19 mouse cellular contexts compared by ENCODE assay signal in the genomic region with DNA sequence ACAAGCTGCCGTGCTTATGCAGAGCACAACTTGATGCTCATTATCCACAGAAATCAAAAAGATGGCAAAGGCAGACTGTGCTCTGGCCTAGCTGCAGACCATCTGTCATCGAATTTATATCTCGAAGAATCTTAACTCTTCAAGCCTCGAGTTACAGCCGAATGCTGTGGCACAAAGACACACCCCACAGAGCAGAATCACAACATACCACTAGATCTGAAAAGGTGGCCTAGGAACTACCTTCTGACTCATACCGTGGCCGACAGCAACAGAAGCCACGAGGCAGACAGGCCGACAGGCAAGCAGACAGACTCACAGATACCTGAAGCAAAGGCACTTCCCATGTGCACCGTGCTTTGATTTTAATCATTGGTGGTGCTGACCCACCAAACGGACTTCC. TPM values are rescaled to one million over a fixed set of nuclear protein-coding genes. Genes with fewer than 3 reads are reported as not detected.
A peak's percentile ranks its signal among the peaks of the same experiment; 100 is the strongest.
DNase-seq lines count a peak whose midpoint lies in the region; ATAC-seq lines count a peak whose summit lies in the region.
"Had no signal": no experiment of that assay in that cellular context is flagged by ENCODE, and none has a peak within 500 bp of the region (broad histone marks: within the 10 kb centered on the region; RNA-seq: fewer than 3 reads in every experiment).

No protein-coding gene starts in this region.

- ATAC-seq in hindbrain, embryonic 13.5 days (ENCODE audit: low FRiP score), result no peak
- ATAC-seq in hindbrain, embryonic 12.5 days (ENCODE audit: low FRiP score), result no peak

- H3K4me2 ChIP-seq in hindbrain, embryonic 13.5 days, result peak overlapping the region; percentile 23; the same call in 1 of the 2 replicates
- no peak overlapping the region for H3K4me2 ChIP-seq in hindbrain, embryonic 12.5 days (replicated peaks)

- H3K4me1 ChIP-seq in hindbrain, embryonic 13.5 days (replicated peaks), result peaks cover 73% of the 10 kb centered on the region
- peaks cover 34% of the 10 kb centered on the region for H3K4me1 ChIP-seq in hindbrain, embryonic 12.5 days

- H3K36me3 ChIP-seq in hindbrain, embryonic 13.5 days, result no peaks in the 10 kb centered on the region; the same call in 1 of the 2 replicates
- H3K36me3 ChIP-seq in hindbrain, embryonic 12.5 days, result no peaks in the 10 kb centered on the region

- no peak overlapping the region for H3K9ac ChIP-seq in hindbrain, embryonic 13.5 days
- H3K9ac ChIP-seq in hindbrain, embryonic 12.5 days, result no peak overlapping the region

- no peaks in the 10 kb centered on the region for H3K27me3 ChIP-seq in hindbrain, embryonic 13.5 days
- H3K27me3 ChIP-seq in hindbrain, embryonic 12.5 days, result 0 out of 2 replicates have a peak, but pooled peaks cover 3% of the 10 kb centered on the region

- peak; percentile 69 for DNase-seq in cerebellum, adult 9-11 months
- no peak for DNase-seq in cerebellum, adult 11 months
- DNase-seq in right cerebral cortex, adult 2 months (ENCODE audit: low spot score in 2 of 2), result peak; percentile 28 to 59
- no peak for DNase-seq in right cerebral cortex, adult 18-20 months
- no peak for DNase-seq in gastrocnemius, adult 18-20 months (ENCODE audit: low spot score)
- no peak for DNase-seq in testis, postnatal 10 days (ENCODE audit: low spot score)
- DNase-seq: adrenal gland, postnatal 36 days; gastrocnemius, postnatal 36 days; kidney, adult 11 months; kidney, postnatal 4 days; spleen, adult 18-20 months had no signal

- 77% methylated on average over 11 of the region's 11 CpGs for whole genome bisulfite sequencing in hindbrain, embryonic 13.5 days
- 86% methylated on average over 11 of the region's 11 CpGs for WGBS in hindbrain, embryonic 12.5 days

- H3K4me3 ChIP-seq in hindbrain, embryonic 13.5 days, result no peak overlapping the region
- no peak overlapping the region for H3K4me3 ChIP-seq in hindbrain, embryonic 12.5 days
- H3K4me3 ChIP-seq: erythroblast, embryonic 14.5 days; myocyte had no signal

- H3K27ac ChIP-seq in hindbrain, embryonic 13.5 days, result 0 out of 2 replicates have a peak overlapping the region, but pooled peaks have one; percentile 36
- no peak overlapping the region for H3K27ac ChIP-seq in hindbrain, embryonic 12.5 days
- H3K27ac ChIP-seq: macrophage had no signal

- H3K9me3 ChIP-seq in hindbrain, embryonic 13.5 days, result no peaks in the 10 kb centered on the region
- no peaks in the 10 kb centered on the region for H3K9me3 ChIP-seq in hindbrain, embryonic 12.5 days (replicated peaks)

RNA-seq across cellular contexts. Expression of gene Gm13090, which starts 14.3 kb away (rescaled TPM):
- not detected in 2 replicates for polyA plus RNA-seq in hindbrain, embryonic 13.5 days (2015; fragmentation: Nextera tagmentation; extraction: Ambion mirVana)
- polyA plus RNA-seq in hindbrain, embryonic 12.5 days (2016; fragmentation: Nextera tagmentation; extraction: Ambion mirVana), result not detected in 2 replicates
- not detected for total RNA-seq in gastrocnemius, adult 18-20 months (2021)
- total RNA-seq: adrenal gland, postnatal 36 days; ES-E14; gastrocnemius, postnatal 36 days had no signal
- polyA plus RNA-seq: erythroblast, embryonic 14.5 days; liver, embryonic 16.5 days; macrophage; myocyte; testis, adult 2 months had no signal

RNA-seq across cellular contexts. Expression of gene Vamp3, which starts 45.9 kb away (rescaled TPM):
- 59.9 and 61.5 TPM in 2 replicates for polyA plus RNA-seq in hindbrain, embryonic 13.5 days (2015; fragmentation: Nextera tagmentation; extraction: Ambion mirVana)
- 85.7 and 86.3 TPM in 2 replicates for polyA plus RNA-seq in hindbrain, embryonic 12.5 days (2016; fragmentation: Nextera tagmentation; extraction: Ambion mirVana)
- 10 to 100 TPM; 48.0 to 49.0 TPM for total RNA-seq in gastrocnemius, adult 18-20 months (2021)

RNA-seq across cellular contexts. Expression of gene Per3, which starts 59.2 kb away (rescaled TPM):
- polyA plus RNA-seq in hindbrain, embryonic 13.5 days (2015; fragmentation: Nextera tagmentation; extraction: Ambion mirVana), result 3.7 and 4.2 TPM in 2 replicates
- polyA plus RNA-seq in hindbrain, embryonic 12.5 days (2016; fragmentation: Nextera tagmentation; extraction: Ambion mirVana), result 5.6 and 6.0 TPM in 2 replicates
- 1 to 10 TPM; 5.3 to 6.9 TPM for total RNA-seq in gastrocnemius, adult 18-20 months (2021)

Comparison
In these comparisons a context has a peak if more than half of its experiments do, and no peak if none do; other contexts are left out.
1. DNase-seq: peak in cerebellum, adult 9-11 months (single experiment) and right cerebral cortex, adult 2 months (2 of 2); none in cerebellum, adult 11 months (single experiment), right cerebral cortex, adult 18-20 months (single experiment), gastrocnemius, adult 18-20 months (single experiment) and testis, postnatal 10 days (single experiment).